In genomic region chr2:86195863-86196262, GRCm38 (mm10) we compare ENCODE assay signal across 39 mouse cellular contexts. TPM values are rescaled to one million over a fixed set of nuclear protein-coding genes. Genes with fewer than 3 reads are reported as not detected.
"Had no signal": no experiment of that assay in that cellular context is flagged by ENCODE, and none has a peak within 500 bp of the region (broad histone marks: within the 10 kb centered on the region; RNA-seq: fewer than 3 reads in every experiment).

No protein-coding gene starts in this region.

- H3K36me3 ChIP-seq: embryonic facial prominence, embryonic 10.5 days; embryonic facial prominence, embryonic 12.5 days; embryonic facial prominence, embryonic 13.5 days; embryonic facial prominence, embryonic 15.5 days; forebrain, embryonic 10.5 days; forebrain, embryonic 12.5 days; forebrain, embryonic 15.5 days had no signal

- H3K9ac ChIP-seq: embryonic facial prominence, embryonic 12.5 days; embryonic facial prominence, embryonic 13.5 days; embryonic facial prominence, embryonic 15.5 days; forebrain, embryonic 12.5 days; forebrain, embryonic 13.5 days; forebrain, embryonic 15.5 days; forebrain, postnatal 0 days had no signal

- H3K4me3 ChIP-seq: embryonic facial prominence, embryonic 10.5 days; embryonic facial prominence, embryonic 12.5 days; embryonic facial prominence, embryonic 13.5 days; embryonic facial prominence, embryonic 15.5 days; erythroblast, embryonic 14.5 days; forebrain, embryonic 10.5 days; forebrain, embryonic 12.5 days; forebrain, embryonic 13.5 days; forebrain, embryonic 15.5 days; gastrocnemius, adult 2 months; heart, adult 2 months had no signal

- DNase-seq: cerebellum, adult 8-10 months; cerebellum, adult 9-10 months; cerebellum, adult 9-11 months; cerebellum, postnatal 10 days; cerebellum, postnatal 14 days; cerebellum, postnatal 25 days; cerebellum, postnatal 36 days; embryo, embryonic 11 days; forebrain, postnatal 0 days; gastrocnemius, adult 2 months; gastrocnemius, postnatal 10 days; gastrocnemius, postnatal 14 days; gastrocnemius, postnatal 25 days; gastrocnemius, postnatal 36 days; heart, adult 11 months; heart, adult 18-20 months; heart, adult 2 months had no signal

- H3K27ac ChIP-seq: embryonic facial prominence, embryonic 10.5 days; embryonic facial prominence, embryonic 12.5 days; embryonic facial prominence, embryonic 13.5 days; embryonic facial prominence, embryonic 15.5 days; forebrain, embryonic 10.5 days; forebrain, embryonic 12.5 days; forebrain, embryonic 13.5 days; forebrain, embryonic 15.5 days; gastrocnemius, adult 2 months; heart, adult 2 months had no signal

- H3K4me1 ChIP-seq: embryonic facial prominence, embryonic 10.5 days; embryonic facial prominence, embryonic 12.5 days; embryonic facial prominence, embryonic 13.5 days; embryonic facial prominence, embryonic 15.5 days; forebrain, embryonic 10.5 days; forebrain, embryonic 12.5 days; forebrain, embryonic 13.5 days; forebrain, embryonic 15.5 days had no signal

- ATAC-seq: forebrain, embryonic 13.5 days; forebrain, embryonic 14.5 days; forebrain, embryonic 15.5 days; forebrain, embryonic 16.5 days; forebrain, postnatal 0 days had no signal

- H3K4me2 ChIP-seq: embryonic facial prominence, embryonic 12.5 days; embryonic facial prominence, embryonic 13.5 days; embryonic facial prominence, embryonic 15.5 days; forebrain, embryonic 12.5 days; forebrain, embryonic 13.5 days; forebrain, embryonic 15.5 days had no signal

- H3K27me3 ChIP-seq: embryonic facial prominence, embryonic 12.5 days; embryonic facial prominence, embryonic 13.5 days; embryonic facial prominence, embryonic 15.5 days; forebrain, embryonic 12.5 days; forebrain, embryonic 13.5 days; forebrain, embryonic 15.5 days had no signal

- H3K9me3 ChIP-seq: embryonic facial prominence, embryonic 10.5 days; embryonic facial prominence, embryonic 12.5 days; embryonic facial prominence, embryonic 13.5 days; embryonic facial prominence, embryonic 15.5 days; forebrain, embryonic 10.5 days; forebrain, embryonic 12.5 days; forebrain, embryonic 13.5 days; forebrain, embryonic 15.5 days had no signal

RNA-seq across cellular contexts. Expression of gene Olfr1045, which starts 6.9 kb away (rescaled TPM):
- total RNA-seq: common myeloid progenitor, adult 5-6 weeks; forebrain, postnatal 0 days; gastrocnemius, adult 18-20 months; gastrocnemius, adult 2 months; gastrocnemius, adult 8-10 months; gastrocnemius, postnatal 10 days; gastrocnemius, postnatal 14 days; gastrocnemius, postnatal 25 days; gastrocnemius, postnatal 36 days; gastrocnemius, postnatal 4 days; granulocyte monocyte progenitor cell, adult 5-6 weeks; heart, adult 18-20 months; heart, adult 2 months had no signal
- polyA plus RNA-seq: cortical plate, adult 2 months; embryonic facial prominence, embryonic 10.5 days; embryonic facial prominence, embryonic 11.5 days; embryonic facial prominence, embryonic 12.5 days; embryonic facial prominence, embryonic 13.5 days; embryonic facial prominence, embryonic 14.5 days; embryonic facial prominence, embryonic 15.5 days; erythroblast, embryonic 14.5 days; forebrain, embryonic 10.5 days; forebrain, embryonic 11.5 days; forebrain, embryonic 12.5 days; forebrain, embryonic 13.5 days; forebrain, embryonic 14.5 days; forebrain, embryonic 15.5 days; forebrain, embryonic 16.5 days; forebrain, postnatal 0 days; gonadal fat pad, adult 2 months; heart, adult 2 months had no signal

RNA-seq across cellular contexts. Expression of gene Olfr52, which starts 10.4 kb away (rescaled TPM):
- total RNA-seq: common myeloid progenitor, adult 5-6 weeks; forebrain, postnatal 0 days; gastrocnemius, adult 18-20 months; gastrocnemius, adult 2 months; gastrocnemius, adult 8-10 months; gastrocnemius, postnatal 10 days; gastrocnemius, postnatal 14 days; gastrocnemius, postnatal 25 days; gastrocnemius, postnatal 36 days; gastrocnemius, postnatal 4 days; granulocyte monocyte progenitor cell, adult 5-6 weeks; heart, adult 18-20 months; heart, adult 2 months had no signal
- polyA plus RNA-seq: cortical plate, adult 2 months; embryonic facial prominence, embryonic 10.5 days; embryonic facial prominence, embryonic 11.5 days; embryonic facial prominence, embryonic 12.5 days; embryonic facial prominence, embryonic 13.5 days; embryonic facial prominence, embryonic 14.5 days; erythroblast, embryonic 14.5 days; forebrain, embryonic 10.5 days; forebrain, embryonic 11.5 days; forebrain, embryonic 12.5 days; forebrain, embryonic 13.5 days; forebrain, embryonic 14.5 days; forebrain, embryonic 15.5 days; forebrain, embryonic 16.5 days; forebrain, postnatal 0 days; gonadal fat pad, adult 2 months; heart, adult 2 months had no signal

RNA-seq across cellular contexts. Expression of gene Olfr1044, which starts 18.2 kb away (rescaled TPM):
- total RNA-seq: common myeloid progenitor, adult 5-6 weeks; forebrain, postnatal 0 days; gastrocnemius, adult 18-20 months; gastrocnemius, adult 2 months; gastrocnemius, adult 8-10 months; gastrocnemius, postnatal 10 days; gastrocnemius, postnatal 14 days; gastrocnemius, postnatal 25 days; gastrocnemius, postnatal 36 days; gastrocnemius, postnatal 4 days; granulocyte monocyte progenitor cell, adult 5-6 weeks; heart, adult 18-20 months; heart, adult 2 months had no signal
- polyA plus RNA-seq: cortical plate, adult 2 months; embryonic facial prominence, embryonic 10.5 days; embryonic facial prominence, embryonic 11.5 days; embryonic facial prominence, embryonic 12.5 days; embryonic facial prominence, embryonic 13.5 days; embryonic facial prominence, embryonic 14.5 days; erythroblast, embryonic 14.5 days; forebrain, embryonic 10.5 days; forebrain, embryonic 11.5 days; forebrain, embryonic 12.5 days; forebrain, embryonic 13.5 days; forebrain, embryonic 14.5 days; forebrain, embryonic 15.5 days; forebrain, embryonic 16.5 days; forebrain, postnatal 0 days; frontal cortex, adult 2 months; gonadal fat pad, adult 2 months; heart, adult 2 months had no signal

RNA-seq across cellular contexts. Expression of gene Olfr1046, which starts 23.3 kb away (rescaled TPM):
- total RNA-seq: common myeloid progenitor, adult 5-6 weeks; forebrain, postnatal 0 days; gastrocnemius, adult 18-20 months; gastrocnemius, adult 2 months; gastrocnemius, adult 8-10 months; gastrocnemius, postnatal 10 days; gastrocnemius, postnatal 14 days; gastrocnemius, postnatal 25 days; gastrocnemius, postnatal 36 days; gastrocnemius, postnatal 4 days; granulocyte monocyte progenitor cell, adult 5-6 weeks; heart, adult 18-20 months; heart, adult 2 months had no signal
- polyA plus RNA-seq: cortical plate, adult 2 months; embryonic facial prominence, embryonic 10.5 days; embryonic facial prominence, embryonic 11.5 days; embryonic facial prominence, embryonic 12.5 days; embryonic facial prominence, embryonic 13.5 days; embryonic facial prominence, embryonic 14.5 days; erythroblast, embryonic 14.5 days; forebrain, embryonic 10.5 days; forebrain, embryonic 11.5 days; forebrain, embryonic 12.5 days; forebrain, embryonic 13.5 days; forebrain, embryonic 14.5 days; forebrain, embryonic 15.5 days; forebrain, embryonic 16.5 days; forebrain, postnatal 0 days; frontal cortex, adult 2 months; gonadal fat pad, adult 2 months; heart, adult 2 months had no signal

RNA-seq across cellular contexts. Expression of gene Olfr1043, which starts 28.5 kb away (rescaled TPM):
- total RNA-seq: common myeloid progenitor, adult 5-6 weeks; forebrain, postnatal 0 days; gastrocnemius, adult 18-20 months; gastrocnemius, adult 2 months; gastrocnemius, adult 8-10 months; gastrocnemius, postnatal 10 days; gastrocnemius, postnatal 14 days; gastrocnemius, postnatal 25 days; gastrocnemius, postnatal 36 days; gastrocnemius, postnatal 4 days; granulocyte monocyte progenitor cell, adult 5-6 weeks; heart, adult 18-20 months; heart, adult 2 months had no signal
- polyA plus RNA-seq: cortical plate, adult 2 months; embryonic facial prominence, embryonic 10.5 days; embryonic facial prominence, embryonic 11.5 days; embryonic facial prominence, embryonic 12.5 days; embryonic facial prominence, embryonic 13.5 days; embryonic facial prominence, embryonic 14.5 days; embryonic facial prominence, embryonic 15.5 days; erythroblast, embryonic 14.5 days; forebrain, embryonic 10.5 days; forebrain, embryonic 11.5 days; forebrain, embryonic 12.5 days; forebrain, embryonic 13.5 days; forebrain, embryonic 14.5 days; forebrain, embryonic 15.5 days; forebrain, embryonic 16.5 days; forebrain, postnatal 0 days; frontal cortex, adult 2 months; gonadal fat pad, adult 2 months; heart, adult 2 months had no signal
